Mouse (Mus musculus) embryo, embryonic 10 days (tissue): ENCODE results near the gene Hormad1.
"Not testable (repeated sequence)": the region's sequence is repeated elsewhere in the genome, so short reads cannot be mapped to it uniquely, and the experiment has no call there.

Source experiments
- DNase-seq: peaks from one replicate; pipeline ENCODE4 v3.0.0-alpha.2; 2015; ENCODE audit warnings: low spot score

The Hormad1 gene

DNA sequence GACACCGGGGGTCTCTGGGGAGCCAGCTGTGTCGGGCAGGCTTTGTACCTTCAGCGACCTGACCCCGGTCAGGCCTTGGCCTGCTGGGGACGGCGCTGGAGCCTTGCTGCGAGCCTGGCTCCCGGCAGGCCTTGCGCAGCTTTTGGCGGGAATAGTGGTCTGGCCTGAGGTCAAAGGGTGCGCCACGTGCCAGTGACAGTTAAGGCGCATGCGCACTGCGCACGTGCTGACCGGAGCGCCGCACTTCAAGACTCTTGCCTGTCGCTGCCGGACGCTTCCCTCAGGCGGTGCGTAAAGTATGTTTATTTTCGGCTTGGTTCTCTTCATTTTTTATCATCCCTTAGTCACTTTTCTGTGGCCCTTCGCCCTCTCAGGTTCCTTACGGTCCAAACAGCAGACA is at the start of gene Hormad1:
Gene Hormad1, plus strand, starts transcription at position 241 of the 400 bp plus-strand sequence.
- no peak for DNase-seq

DNA sequence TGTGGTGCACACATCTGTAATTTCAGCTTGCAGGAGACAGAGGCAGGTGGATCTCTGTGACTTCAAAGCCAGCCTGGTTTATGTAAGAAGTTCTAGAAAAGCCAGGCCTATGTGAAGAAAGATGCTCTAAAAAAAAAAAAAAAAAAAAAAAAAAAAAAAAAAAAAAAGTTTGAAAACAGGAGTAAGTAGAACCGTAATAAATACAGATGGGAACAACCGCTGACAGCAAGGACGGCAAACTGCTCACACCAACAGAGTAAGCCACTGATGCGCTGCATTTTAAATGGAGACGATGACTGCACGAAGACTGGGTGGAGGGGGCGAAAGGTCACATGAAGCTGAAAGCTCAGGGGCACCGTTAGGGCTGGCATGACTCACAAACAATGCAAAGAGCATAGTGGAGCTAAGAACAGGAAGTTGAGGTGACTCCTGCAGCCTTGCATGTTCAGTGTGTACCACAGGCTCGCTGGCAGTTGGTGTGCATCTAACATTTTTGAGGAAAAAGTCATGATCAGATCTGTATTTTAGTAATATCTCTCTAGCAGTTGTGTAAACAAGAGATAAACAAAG is 47.8 kb upstream of the Hormad1 start:
- no peak for DNase-seq

DNA sequence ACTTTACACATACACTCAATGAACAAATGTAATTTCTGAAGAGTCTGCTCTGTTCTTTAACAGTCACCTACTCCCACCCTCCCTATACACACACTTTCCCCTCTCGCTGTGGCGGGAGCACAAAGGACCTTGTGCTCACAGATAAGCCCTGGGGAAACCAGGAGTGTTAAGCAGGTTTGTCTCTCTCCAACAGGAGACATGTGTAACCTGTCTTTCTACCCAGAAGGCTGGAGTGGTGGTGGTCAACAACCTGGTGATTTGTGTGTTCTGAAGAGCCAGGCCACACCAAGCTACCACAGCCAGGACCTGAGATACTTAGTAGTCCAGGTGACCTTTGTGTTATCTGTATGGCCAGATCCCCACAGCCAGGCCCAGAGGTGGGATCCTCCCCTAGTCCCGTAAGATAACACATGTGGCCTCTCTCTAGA is 42.8 kb upstream of the Hormad1 start:
- DNase-seq, result no peak

DNA sequence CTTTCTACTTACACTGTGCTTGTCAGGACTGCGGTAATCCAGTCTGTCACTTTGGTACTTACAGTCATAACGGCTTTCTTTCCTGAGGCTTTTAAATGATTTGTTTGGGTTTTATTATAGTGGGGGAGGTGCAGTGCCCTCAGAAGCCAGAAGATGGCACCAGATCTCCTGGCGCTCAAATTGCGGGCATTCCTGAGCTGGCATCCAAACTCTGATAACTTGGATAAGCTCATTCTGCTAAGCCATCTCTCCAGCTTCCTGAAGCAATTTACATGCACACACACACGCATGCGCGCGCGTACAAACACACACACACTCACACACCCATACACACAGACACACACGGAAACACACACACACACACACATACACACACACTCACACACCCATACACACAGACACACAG is 42.0 kb upstream of the Hormad1 start:
- DNase-seq, result peak; percentile 73

DNA sequence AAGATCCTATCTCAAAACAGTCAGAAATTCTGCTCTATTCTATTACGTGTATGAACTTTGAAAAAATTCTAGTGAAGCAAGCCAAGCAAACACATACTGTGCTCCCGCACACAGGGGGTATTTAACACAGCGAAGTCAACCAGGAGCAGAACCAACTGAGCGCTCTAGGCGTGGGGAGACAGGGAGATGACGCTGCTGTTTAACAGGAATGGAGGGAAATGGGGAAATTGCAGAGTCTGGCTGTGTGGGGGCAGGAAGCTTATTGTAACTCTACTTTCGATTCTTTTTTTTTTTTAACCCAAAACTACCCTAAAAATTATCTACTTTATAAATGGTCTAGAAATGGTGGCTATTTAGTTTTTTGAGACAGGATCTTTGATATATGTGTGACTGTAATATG is 40.6 kb upstream of the Hormad1 start:
- DNase-seq, result no peak

DNA sequence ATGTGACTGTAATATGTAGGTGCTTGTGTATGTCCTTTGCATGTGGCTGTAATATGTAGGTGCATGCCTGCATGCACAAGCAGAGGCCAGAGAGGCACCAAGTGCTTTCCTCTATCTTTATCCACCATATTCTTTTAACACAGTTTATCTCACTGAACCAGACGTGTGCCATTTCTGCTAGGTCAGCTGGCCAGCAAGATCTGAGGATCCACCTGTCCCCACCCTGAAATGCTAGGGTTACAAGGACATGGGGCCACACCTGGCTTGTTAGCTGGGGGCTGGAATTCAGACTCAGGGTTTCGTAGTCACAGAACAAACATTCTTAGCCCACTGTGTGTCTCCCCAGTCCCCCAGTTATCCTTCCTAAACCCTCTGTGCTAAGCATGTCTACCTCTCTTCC is 40.2 kb upstream of the Hormad1 start:
- no peak for DNase-seq

DNA sequence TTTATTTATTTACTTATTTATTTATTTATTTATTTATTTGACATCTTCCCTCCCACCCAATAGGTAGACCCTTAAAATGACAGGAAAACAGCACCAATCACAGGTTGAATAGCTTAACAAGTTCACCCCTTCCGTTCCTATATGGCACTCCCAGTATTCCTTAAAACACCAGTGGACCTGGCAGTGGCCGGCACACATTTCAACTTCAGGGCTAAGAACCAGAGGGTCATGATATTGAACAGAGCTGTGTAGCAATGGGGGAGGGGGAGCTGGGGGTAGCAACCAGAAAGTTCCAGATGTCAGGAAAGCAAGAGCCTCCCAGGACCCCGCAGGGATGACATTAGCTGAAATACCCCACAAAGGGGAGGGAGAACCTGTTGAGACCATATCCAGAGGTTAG is 39.4 kb upstream of the Hormad1 start:
- no peak for DNase-seq

DNA sequence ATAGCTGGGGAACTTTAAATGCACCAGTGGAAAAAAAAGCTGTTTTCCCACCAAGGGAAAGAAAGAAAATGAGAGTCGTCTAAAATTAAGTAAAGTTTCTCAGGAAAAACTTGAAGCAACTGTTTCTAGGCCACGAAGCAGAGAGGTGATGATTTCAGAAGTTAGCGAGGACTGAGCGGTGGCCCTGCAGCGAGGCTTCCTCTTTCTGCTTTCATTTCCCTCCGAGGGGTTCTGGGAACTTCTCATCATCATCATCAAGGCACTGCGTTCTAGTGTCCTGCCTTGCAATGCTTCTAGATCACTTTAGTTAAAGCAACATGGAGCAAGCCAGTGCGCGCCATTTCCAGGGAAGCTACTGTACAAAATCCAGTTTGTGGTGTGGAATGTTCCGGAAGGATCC is 38.3 kb upstream of the Hormad1 start:
- no peak for DNase-seq

DNA sequence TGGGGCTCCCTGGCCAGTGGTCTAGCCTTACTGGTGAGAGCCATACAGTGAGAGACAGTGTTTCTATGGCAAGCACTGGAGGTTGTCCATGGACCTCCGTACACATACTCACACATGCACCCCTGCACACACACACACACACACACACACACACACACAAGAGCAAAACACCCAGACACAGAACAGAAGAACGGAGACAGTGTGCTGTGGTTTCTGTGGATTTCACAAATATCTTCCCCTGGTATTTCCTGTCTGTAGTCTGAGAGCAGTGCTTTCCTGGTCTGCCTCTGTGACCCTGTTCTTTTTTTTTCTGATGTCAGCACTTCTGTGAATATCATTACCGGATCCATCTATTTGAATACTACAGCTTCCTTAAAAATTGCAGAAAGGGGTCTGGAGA is 35.8 kb upstream of the Hormad1 start:
- DNase-seq, result no peak

DNA sequence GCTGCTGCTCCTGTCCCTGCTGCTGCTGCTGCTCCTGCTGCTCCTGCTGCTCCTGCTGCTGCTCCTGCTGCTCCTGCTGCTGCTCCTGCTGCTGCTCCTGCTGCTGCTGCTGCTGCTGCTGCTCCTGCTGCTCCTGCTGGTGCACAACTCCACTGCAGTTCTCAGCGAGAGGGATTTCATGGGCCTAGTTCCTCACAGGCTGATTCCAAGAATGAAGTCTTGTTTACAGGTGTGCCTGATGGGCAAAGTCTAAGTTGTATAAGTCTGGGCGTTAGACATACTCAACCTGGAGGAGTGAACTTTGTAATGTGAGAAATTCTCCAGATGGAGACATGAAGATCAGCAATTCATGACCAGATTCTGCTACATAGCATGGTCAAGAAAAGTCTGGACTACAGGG is 34.8 kb upstream of the Hormad1 start:
- no peak for DNase-seq

DNA sequence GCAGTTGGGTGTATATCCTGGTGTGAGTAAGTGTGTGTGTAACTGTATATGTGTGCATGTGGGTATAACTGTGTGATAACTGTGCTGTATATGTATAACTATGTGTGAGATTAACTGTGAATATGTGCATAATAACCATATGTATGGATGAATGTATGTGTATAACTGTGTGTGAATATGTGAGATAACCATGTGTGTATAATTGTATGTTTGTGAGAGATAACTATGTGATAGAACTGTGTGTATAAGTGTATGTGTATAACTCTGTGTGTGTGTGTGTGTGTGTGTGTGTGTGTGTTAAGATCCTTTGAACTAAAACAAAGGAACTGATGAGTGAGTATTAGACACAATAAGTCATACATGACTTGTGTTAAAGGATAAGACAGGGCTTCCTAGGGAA is 33.4 kb upstream of the Hormad1 start:
- DNase-seq, result no peak

DNA sequence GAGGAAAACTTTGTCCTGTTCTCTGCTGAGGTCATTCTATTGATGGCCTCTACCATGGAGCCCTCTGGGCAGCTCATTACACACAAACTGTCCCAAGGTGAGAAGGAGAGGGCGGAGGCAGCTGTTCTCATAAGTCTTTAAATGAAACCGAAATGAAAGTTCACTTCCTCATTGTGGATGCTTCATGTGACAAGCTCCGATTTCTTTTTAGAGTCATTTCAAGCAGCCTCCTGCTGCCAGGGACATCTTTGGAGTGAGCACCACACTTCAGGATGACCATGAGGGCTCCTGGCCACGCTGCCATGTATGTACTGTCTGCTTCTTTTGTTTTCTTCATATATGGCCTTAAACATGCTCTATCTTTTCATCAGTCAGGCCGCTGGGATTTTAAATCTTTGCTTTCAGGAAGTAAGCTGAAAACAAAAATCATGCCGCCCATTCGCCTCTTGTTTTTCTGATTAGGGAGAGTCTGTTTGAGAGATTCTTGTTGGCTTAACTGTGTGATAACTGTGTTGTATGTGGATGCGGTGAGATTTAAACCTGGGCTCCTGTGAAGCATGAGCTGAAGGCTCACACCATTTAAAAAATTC is 32.8 kb upstream of the Hormad1 start, which contains the start of gene Ctss:
Gene Ctss, plus strand, starts transcription at position 165 of the 590 bp plus-strand sequence.
- DNase-seq, result no peak

DNA sequence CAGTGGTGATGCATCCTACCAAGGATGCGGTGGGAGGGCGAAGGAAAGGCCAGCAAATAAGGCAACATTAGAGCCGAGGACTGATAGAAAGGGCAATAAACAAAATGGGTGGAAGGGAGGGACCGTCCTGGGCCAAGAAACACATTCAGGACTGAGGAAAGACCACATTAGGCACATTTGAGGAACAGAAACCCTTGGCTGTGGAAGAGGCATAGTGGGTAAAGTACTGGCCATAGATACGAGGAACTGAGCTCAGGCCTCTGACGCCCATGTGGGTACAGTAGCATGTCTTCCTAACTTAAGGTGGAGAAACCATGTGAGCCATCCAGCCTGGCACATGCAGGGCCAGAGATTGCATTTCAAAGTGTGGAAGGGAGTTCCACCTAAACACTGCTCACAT is 29.7 kb upstream of the Hormad1 start:
- no peak for DNase-seq

DNA sequence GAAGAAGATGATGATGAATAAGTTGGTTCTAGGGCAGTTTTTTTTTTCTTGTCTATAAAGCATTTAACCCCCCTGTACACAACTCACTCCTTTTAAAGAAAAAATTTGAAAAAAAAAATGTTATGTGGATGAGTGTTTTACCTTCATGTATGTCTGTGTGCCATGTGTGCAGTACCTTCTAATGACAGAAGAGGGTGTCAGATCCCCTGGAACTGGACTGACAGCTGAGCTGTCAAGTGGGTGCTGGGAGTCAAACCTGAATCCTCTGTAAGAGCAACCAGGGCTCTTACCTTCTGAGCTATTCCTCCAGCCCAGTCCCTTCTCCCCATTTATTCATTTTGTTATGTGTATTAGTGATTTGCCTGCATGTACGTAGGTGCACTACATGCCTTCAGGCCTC is 28.5 kb upstream of the Hormad1 start:
- no peak for DNase-seq

DNA sequence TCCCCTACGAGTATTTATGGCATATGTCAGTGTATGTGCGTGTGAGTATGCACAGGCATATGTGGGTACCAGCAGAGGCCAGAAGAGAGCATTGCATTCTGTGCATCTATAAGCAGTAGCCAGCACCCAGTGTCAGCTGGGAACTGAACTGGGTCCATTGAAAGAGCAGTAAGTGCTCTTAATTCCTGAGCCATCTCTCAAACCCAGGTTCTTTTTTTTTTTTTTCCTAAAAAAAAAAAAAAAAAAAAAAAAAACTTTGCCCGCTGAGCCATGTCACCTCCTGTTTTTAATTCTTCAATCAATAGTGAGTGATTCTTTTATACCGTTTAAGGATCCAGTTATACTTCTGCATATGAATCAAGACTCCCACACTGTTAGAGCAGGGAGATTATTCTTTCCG is 26.1 kb upstream of the Hormad1 start:
- no peak for DNase-seq

DNA sequence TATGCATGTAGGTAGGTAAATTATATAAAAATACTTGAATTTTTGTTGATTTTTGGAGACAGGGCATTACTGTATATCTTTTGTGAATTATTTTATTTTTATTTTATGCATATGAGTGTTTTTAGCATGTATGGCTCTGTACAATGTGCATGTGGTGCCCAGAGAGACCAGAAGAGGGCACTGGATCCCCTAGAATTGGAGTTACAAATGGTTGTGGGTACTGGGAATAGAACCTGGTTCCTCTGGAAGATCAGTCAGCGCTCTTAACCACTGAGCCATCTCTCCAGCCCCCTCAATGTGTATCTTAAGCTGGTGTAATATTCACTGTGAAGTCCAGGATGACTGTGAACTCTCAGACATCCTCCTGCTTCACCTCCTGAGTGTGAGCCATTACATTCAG is 24.6 kb upstream of the Hormad1 start:
- DNase-seq, result no peak

DNA sequence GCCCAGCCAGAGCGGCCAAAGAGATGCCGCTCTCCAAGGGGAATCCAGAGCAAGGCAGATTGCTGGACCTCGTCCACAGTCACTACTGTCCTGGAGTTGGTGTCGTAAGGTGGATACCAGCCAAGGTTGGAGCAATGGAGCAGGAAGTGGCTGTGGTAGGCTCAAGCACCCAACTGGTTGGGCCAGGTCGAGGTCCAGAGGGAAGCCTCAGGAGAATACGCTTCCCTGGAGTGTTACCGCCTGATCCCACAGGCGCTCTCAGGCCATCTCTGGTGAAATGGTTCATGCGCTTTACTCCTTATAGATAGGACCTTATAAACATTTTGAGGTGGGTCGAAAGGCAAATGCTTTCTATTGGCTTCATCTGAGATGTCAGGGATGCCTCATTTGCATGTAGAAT is 20.5 kb upstream of the Hormad1 start:
- no peak for DNase-seq

DNA sequence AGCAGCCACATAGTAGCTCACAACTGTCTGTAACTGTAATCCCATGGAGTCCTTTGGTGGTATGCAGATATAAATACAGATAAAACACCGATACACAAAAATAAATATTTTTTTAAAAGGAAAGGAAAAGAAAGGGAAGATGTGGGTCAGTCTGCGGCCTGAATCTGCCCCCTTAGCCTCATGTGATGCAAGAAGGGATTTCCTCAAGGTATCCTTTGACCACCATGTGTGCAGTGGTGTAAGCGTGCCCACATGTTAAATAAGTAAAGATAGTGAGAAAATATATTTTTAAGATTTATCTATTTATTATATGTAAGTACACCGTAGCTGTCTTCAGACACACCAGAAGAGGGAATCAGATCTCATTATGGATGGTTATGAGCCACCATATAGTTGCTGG is 19.6 kb upstream of the Hormad1 start:
- DNase-seq, result no peak

DNA sequence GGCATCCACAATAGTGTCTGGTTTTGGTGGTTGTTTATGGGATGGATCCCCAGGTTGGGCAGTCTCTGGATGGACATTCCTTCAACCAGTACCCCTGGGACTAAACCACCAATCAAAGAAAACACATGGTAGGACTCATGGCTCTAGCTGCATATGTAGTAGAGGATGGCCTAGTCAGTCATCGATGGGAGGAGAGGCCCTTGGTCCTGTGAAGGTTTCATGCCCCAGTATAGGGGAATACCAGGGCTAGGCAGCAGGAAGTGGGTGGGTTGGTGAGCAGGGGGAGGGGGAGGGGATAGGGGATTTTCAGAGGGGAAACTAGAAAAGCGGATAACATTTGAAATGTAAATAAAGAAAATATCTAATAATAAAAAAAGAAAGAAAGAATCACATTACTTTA is 18.3 kb upstream of the Hormad1 start:
- not testable (repeated sequence) for DNase-seq

DNA sequence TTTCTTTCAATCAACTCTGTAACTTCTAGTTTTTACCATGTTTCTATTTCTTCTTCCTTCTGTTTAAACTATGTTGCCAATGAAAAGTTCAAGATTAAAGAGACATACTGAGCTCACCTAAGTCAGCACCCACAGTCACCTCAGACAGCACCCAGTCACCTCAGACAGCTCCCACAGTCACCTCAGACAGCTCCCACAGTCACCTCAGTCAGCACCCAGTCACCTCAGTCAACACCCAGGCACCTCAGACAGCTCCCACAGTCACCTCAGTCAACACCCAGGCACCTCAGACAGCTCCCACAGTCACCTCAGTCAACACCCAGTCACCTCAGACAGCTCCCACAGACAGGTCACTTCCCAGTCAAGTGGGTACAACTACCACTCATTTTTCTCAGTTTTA is 17.3 kb upstream of the Hormad1 start:
- no peak for DNase-seq

DNA sequence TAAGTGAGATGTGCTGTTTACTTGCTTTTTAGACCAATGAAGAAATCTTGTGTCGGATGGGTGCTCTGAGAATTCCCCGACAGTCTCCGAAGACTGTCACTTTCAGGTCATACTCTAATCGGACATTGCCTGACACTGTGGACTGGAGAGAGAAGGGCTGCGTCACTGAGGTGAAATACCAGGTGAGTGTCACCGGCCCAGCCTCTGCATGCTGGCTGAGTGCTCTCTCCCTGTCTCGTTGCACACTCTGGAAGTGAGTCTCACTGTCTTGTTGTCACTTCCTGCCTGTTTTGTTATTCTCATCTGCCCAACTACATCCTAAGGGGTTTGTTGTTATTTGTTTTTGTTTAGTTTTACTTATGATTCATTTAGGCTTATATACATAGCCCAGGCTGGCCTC is 16.5 kb upstream of the Hormad1 start:
- no peak for DNase-seq

DNA sequence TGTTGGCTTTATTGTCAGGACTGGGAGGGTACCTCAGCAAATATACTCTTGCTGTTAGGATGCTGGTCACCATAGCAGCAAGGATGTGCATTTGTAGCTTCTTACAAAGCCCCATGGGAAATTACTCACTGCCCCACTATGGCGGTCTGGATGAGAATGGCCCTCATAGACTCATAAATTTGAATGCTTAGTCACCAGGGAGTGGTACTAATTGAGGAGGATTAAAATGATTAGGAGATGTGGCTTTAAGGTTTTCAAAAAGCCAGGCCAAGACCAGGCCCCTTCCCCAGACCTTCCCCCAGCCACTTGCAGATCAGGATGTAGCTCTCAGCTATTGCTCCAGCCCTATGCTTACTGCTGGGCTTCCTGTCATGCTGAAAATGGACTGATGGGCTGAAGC is 9.3 kb upstream of the Hormad1 start:
- DNase-seq, result no peak

DNA sequence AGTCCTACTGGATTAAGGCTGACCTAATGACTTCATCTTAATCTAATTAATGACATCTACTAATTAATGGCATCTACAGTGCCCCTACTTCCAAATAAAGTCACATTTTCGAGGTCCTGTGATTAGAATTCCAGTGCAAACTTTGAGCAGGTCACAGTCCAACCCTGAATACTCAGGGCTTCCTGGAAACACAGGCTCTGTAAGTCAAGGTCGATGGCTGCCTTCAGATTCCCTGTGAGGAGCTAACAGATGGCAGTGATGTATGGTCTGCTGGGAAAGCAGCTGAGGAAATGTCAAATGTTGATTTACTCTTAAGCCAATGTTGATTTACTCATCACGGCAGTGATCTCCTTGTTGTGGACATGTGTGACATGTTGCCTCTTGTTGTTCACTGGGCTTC is 5.5 kb upstream of the Hormad1 start:
- DNase-seq, result peak; percentile 7

DNA sequence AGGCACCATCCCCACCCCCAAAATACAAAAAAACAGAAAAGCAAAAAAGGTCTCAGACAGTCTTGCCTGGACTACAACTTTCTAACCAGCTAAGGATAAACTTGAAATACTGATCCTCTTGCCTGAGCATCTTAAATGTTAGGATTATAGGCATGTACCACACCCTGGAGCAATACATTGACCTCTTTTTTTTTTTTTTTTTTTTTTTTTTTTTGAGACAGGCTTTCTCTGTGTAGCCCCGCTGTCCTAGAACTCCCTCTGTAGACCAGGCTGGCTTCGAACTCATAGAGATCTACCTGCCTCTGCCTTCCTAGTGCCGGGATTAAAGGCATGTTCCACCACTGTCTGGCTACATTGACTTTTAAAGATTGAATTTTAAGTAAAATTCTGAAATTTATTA is 1.3 kb downstream of the Hormad1 start:
- DNase-seq, result no peak
